8 mouse cellular contexts compared by ENCODE assay signal in the genomic region with DNA sequence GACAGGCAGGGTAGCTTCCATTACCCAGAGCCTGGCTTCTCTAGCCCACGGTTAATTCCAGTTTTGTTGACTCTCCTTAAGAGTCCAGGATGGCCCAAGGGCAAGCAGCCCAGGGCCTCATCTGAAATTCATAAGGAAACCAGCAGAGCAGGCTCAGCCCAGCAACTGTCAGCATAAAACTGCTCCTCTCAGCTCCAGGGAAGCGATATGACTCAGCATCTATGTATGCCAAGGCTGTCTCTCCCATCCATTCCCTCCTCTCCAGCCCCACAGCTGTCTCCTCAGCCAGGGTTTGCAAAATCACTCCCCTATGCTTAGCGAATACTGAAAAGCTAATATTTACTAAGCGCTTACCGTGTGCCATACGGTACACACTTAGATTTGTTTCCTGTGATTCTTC.
DNase-seq lines count a peak whose midpoint lies in the region; ATAC-seq lines count a peak whose summit lies in the region.

No protein-coding gene starts in this region.

- ATAC-seq in forebrain, embryonic 16.5 days = peak; percentile 71
- ATAC-seq in hindbrain, embryonic 13.5 days (ENCODE audit: low FRiP score) = peak; percentile 52; the same call in 1 of the 2 replicates
- ATAC-seq in neural tube, embryonic 14.5 days (ENCODE audit: low read depth) = peak; percentile 44; the same call in 1 of the 2 replicates

- H3K4me1 ChIP-seq in forebrain, embryonic 16.5 days (replicated peaks; ENCODE audit: control insufficient read depth, insufficient read depth, low read length) = no peaks in the 10 kb centered on the region
- H3K4me1 ChIP-seq in hindbrain, embryonic 13.5 days (replicated peaks) = peaks cover 18% of the 10 kb centered on the region
- no peaks in the 10 kb centered on the region for H3K4me1 ChIP-seq in neural tube, embryonic 14.5 days (ENCODE audit: control insufficient read depth, insufficient read depth, low read length)

- H3K9me3 ChIP-seq in forebrain, embryonic 16.5 days (ENCODE audit: control insufficient read depth, low read length) = no peaks in the 10 kb centered on the region
- 0 out of 2 replicates have a peak, but pooled peaks cover under 1% of the 10 kb centered on the region for H3K9me3 ChIP-seq in hindbrain, embryonic 13.5 days
- no peaks in the 10 kb centered on the region for H3K9me3 ChIP-seq in neural tube, embryonic 14.5 days (ENCODE audit: control insufficient read depth, low read length)

- H3K4me3 ChIP-seq in forebrain, embryonic 16.5 days (replicated peaks; ENCODE audit: low read length) = no peak overlapping the region
- no peak overlapping the region for H3K4me3 ChIP-seq in hindbrain, embryonic 13.5 days
- no peak overlapping the region for H3K4me3 ChIP-seq in neural tube, embryonic 14.5 days (ENCODE audit: low read depth, low read length)

- 81% methylated on average over 6 of the region's 6 CpGs for WGBS in forebrain, embryonic 16.5 days
- WGBS in hindbrain, embryonic 13.5 days = 82% methylated on average over 6 of the region's 6 CpGs
- WGBS in neural tube, embryonic 14.5 days = 84% methylated on average over 6 of the region's 6 CpGs

- no peaks in the 10 kb centered on the region for H3K27me3 ChIP-seq in forebrain, embryonic 16.5 days (replicated peaks; ENCODE audit: control insufficient read depth, insufficient read depth, low read length)
- no peaks in the 10 kb centered on the region for H3K27me3 ChIP-seq in hindbrain, embryonic 13.5 days
- H3K27me3 ChIP-seq in neural tube, embryonic 14.5 days (ENCODE audit: control insufficient read depth, insufficient read depth, low read length) = no peaks in the 10 kb centered on the region

- H3K9ac ChIP-seq in forebrain, embryonic 16.5 days (replicated peaks; ENCODE audit: low read depth, low read length) = no peak overlapping the region
- H3K9ac ChIP-seq in hindbrain, embryonic 13.5 days = no peak overlapping the region
- no peak overlapping the region for H3K9ac ChIP-seq in neural tube, embryonic 14.5 days (replicated peaks; ENCODE audit: low read depth, low read length)

- DNase-seq in right cerebral cortex, adult 18-20 months = peak; percentile 80
- DNase-seq in right cerebral cortex, postnatal 4 days = no peak
- no peak for DNase-seq in retina, embryonic 14.5 days (ENCODE audit: low spot score)
- DNase-seq in c-Kit-positive CD71-positive TER-119-positive erythroid progenitor cells, embryonic 14.5 days (ENCODE audit: low spot score) = no peak
- DNase-seq in embryo, embryonic 9.5 days (ENCODE audit: extremely low spot score) = no peak

- H3K4me2 ChIP-seq in forebrain, embryonic 16.5 days (ENCODE audit: low read length) = no peak overlapping the region
- H3K4me2 ChIP-seq in hindbrain, embryonic 13.5 days = no peak overlapping the region
- no peak overlapping the region for H3K4me2 ChIP-seq in neural tube, embryonic 14.5 days (ENCODE audit: low read depth, low read length)

- no peaks in the 10 kb centered on the region for H3K36me3 ChIP-seq in forebrain, embryonic 16.5 days (ENCODE audit: control insufficient read depth, insufficient read depth)
- no peaks in the 10 kb centered on the region for H3K36me3 ChIP-seq in hindbrain, embryonic 13.5 days
- no peaks in the 10 kb centered on the region for H3K36me3 ChIP-seq in neural tube, embryonic 14.5 days (ENCODE audit: control insufficient read depth, insufficient read depth, low read length)

- no peak overlapping the region for H3K27ac ChIP-seq in forebrain, embryonic 16.5 days (ENCODE audit: low read length)
- H3K27ac ChIP-seq in hindbrain, embryonic 13.5 days = 0 out of 2 replicates have a peak overlapping the region, but pooled peaks have one; percentile 44
- H3K27ac ChIP-seq in neural tube, embryonic 14.5 days (ENCODE audit: low read depth, low read length) = no peak overlapping the region
